Mouse (Mus musculus) forebrain, embryonic 14.5 days (tissue): ENCODE data around the gene Rufy3. TPM values are rescaled to one million over a fixed set of nuclear protein-coding genes. Genes with fewer than 3 reads are reported as not detected.
"Not testable (repeated sequence)": the region's sequence is repeated elsewhere in the genome, so short reads cannot be mapped to it uniquely, and the experiment has no call there.

ENCODE experiments used
- ATAC-seq: fragments of 200-750 bp; cut with Nextera tagmentation; 2 replicates; pipeline ENCODE4 v1.8.0; 2017; ENCODE audit warnings: mild to moderate bottlenecking, moderate library complexity
- DNase-seq: peaks from one replicate; pipeline ENCODE4 v3.0.0-alpha.2; 2015; ENCODE audit warnings: low spot score
- H3K27ac ChIP-seq: fragments of 300-500 bp; sonication (generic); 2 replicates; pipeline ENCODE4 v1.5.1; 2014; ENCODE audit warnings: low read depth, mild to moderate bottlenecking, control low read depth, low read length, moderate library complexity
- H3K27me3 ChIP-seq: fragments of 300-500 bp; sonication (generic); replicated peaks from 2 replicates; pipeline ENCODE4 v1.6.1; 2014; ENCODE audit warnings: low read length, control low read depth, mixed read lengths; ENCODE audit not compliant: control insufficient read depth, insufficient read depth
- H3K36me3 ChIP-seq: fragments of 300-500 bp; sonication (generic); 2 replicates; pipeline ENCODE4 v1.6.1; 2014; ENCODE audit warnings: low read length, control low read depth; ENCODE audit not compliant: control insufficient read depth, insufficient read depth
- H3K4me1 ChIP-seq: fragments of 300-500 bp; sonication (generic); 2 replicates; pipeline ENCODE4 v1.6.1; 2014; ENCODE audit warnings: antibody characterized with exemption, low read length, control low read depth; ENCODE audit not compliant: control insufficient read depth, insufficient read depth
- H3K4me2 ChIP-seq: fragments of 300-500 bp; sonication (generic); 2 replicates; pipeline ENCODE4 v1.6.1; 2014; ENCODE audit warnings: mild to moderate bottlenecking, control low read depth, low read length
- H3K4me3 ChIP-seq: fragments of 300-500 bp; sonication (generic); 2 replicates; pipeline ENCODE4 v1.5.1; 2014; ENCODE audit warnings: low read depth, low read length, control low read depth
- H3K9ac ChIP-seq: fragments of 300-500 bp; sonication (generic); 2 replicates; pipeline ENCODE4 v1.6.1; 2014; ENCODE audit warnings: mild to moderate bottlenecking, low read length, control low read depth, moderate library complexity
- H3K9me3 ChIP-seq: fragments of 300-500 bp; sonication (generic); replicated peaks from 2 replicates; pipeline ENCODE4 v1.6.1; 2016; ENCODE audit warnings: low read length, control low read depth, mixed read lengths; ENCODE audit not compliant: control insufficient read depth
- WGBS: fragments of 180-500 bp; shearing (Covaris S2); extraction: QIAGEN DNeasy Blood & Tissue Kit; methylation state at CpG from one replicate; pipeline ENCODE4 v1.1.7; 2014; 5-methylcytosine and 5-hydroxymethylcytosine counted together
- polyA plus RNA-seq: library from polyadenylated mRNA; unstranded; fragments of >200 nt; fragmentation: Nextera tagmentation; extraction: Ambion mirVana; gene quantifications from 2 replicates; pipeline ENCODE4 v1.2.1, GENCODE M21; 2014

Gene Rufy3
- 155 and 210 TPM in 2 replicates for polyA plus RNA-seq

- H3K4me1 ChIP-seq: peaks cover 8% of the 10 kb centered on the region; the same call in 1 of the 2 replicates
Measured at GRCm38 (mm10) chr5:88564501-88565147, at the start of gene Rufy3. TSS of gene Rufy3 (plus strand) at chr5:88565040.

GRCm38 (mm10) chr5:88519232-88519631 is 45.6 kb upstream of the Rufy3 start:
- DNase-seq (peak; percentile 77), ATAC-seq (peak; percentile 60; the same call in 1 of the 2 replicates)
- 9% methylated on average over 2 of the region's 2 CpGs for WGBS

More at GRCm38 (mm10) chr5:88564501-88565147, at the start of gene Rufy3:
- Histone ChIP-seq H3K4me2 (peak within 1 kb of the TSS; percentile 57), H3K4me3 (peak within 1 kb of the TSS; percentile 92), H3K27ac (peak within 1 kb of the TSS; percentile 91), H3K36me3 (no peaks in the 10 kb centered on the region), H3K27me3 (no peaks in the 10 kb centered on the region), H3K9ac (peak within 1 kb of the TSS; percentile 87), H3K9me3 (no peaks in the 10 kb centered on the region)
- peak; percentile 90 for ATAC-seq
- DNase-seq: peak; percentile 79
- whole genome bisulfite sequencing: under 1% methylated on average over 40 of the region's 71 CpGs

DNA sequence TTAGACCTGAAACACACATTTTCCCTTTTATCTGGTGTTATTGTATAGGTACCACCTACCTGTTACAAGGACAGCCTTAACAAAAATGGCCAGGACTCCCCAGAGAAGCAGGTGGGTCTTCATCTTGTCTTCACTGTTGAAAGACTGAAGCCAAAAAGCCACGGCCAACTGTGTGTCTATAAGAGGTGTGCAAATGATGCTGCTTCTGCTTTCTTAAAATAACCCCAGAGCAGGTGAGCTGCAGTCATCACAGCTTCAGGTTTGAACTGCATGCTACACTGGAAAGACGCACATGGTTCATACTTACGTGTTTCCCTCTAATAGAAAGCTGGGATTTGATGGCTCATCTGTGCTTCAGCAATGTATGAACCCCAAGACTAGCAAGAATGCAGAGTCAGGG is 37.2 kb upstream of the Rufy3 start, which contains the start of gene Jchain:
Gene Jchain, minus strand, starts transcription at position 235 of the 400 bp plus-strand sequence.
- H3K36me3 ChIP-seq: no peaks in the 10 kb centered on the region
- H3K9ac ChIP-seq: no peak within 1 kb of the TSS
- no peak within 1 kb of the TSS for H3K27ac ChIP-seq
- H3K4me1 ChIP-seq: no peaks in the 10 kb centered on the region
- ATAC-seq (no peak), DNase-seq (no peak)
- H3K27me3 ChIP-seq: no peaks in the 10 kb centered on the region
- WGBS: 90% methylated on average over 3 of the region's 3 CpGs
- no peak within 1 kb of the TSS for H3K4me2 ChIP-seq
- no peak within 1 kb of the TSS for H3K4me3 ChIP-seq
- H3K9me3 ChIP-seq: no peaks in the 10 kb centered on the region

More at GRCm38 (mm10) chr5:88519232-88519631, 45.6 kb upstream of the Rufy3 start:
- H3K9me3 ChIP-seq: no peaks in the 10 kb centered on the region
- no peaks in the 10 kb centered on the region for H3K36me3 ChIP-seq
- no peaks in the 10 kb centered on the region for H3K27me3 ChIP-seq
- no peaks in the 10 kb centered on the region for H3K4me1 ChIP-seq
- no peak overlapping the region for H3K4me2 ChIP-seq
- no peak overlapping the region for H3K27ac ChIP-seq
- H3K4me3 ChIP-seq: no peak overlapping the region
- H3K9ac ChIP-seq: no peak overlapping the region

DNA sequence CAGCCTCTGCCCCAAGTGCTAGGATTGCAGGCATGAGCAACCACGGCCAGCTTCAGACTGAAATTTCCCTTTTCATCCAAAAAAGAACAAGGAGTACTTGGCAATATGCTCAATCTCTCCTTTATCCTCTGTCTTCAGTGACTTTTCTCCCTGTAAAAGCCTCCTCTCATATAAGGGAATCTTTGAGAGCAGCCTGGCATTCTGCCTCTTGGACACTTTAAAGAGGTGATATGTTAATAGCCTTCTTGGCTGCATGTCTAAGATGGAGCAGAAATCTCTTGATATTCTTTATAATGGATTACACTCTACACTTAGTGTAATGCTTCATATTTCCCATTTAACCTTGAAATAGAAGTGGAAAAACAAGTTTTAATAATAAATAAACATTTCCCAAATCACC is 33.9 kb upstream of the Rufy3 start:
- Histone ChIP-seq H3K9me3 (no peaks in the 10 kb centered on the region), H3K4me1 (no peaks in the 10 kb centered on the region), H3K36me3 (no peaks in the 10 kb centered on the region), H3K27me3 (no peaks in the 10 kb centered on the region), H3K27ac (no peak overlapping the region), H3K9ac (no peak overlapping the region), H3K4me3 (no peak overlapping the region), H3K4me2 (no peak overlapping the region)
- ATAC-seq (no peak), DNase-seq (no peak)
- 65% methylated on average over 1 of the region's 1 CpGs for WGBS

DNA sequence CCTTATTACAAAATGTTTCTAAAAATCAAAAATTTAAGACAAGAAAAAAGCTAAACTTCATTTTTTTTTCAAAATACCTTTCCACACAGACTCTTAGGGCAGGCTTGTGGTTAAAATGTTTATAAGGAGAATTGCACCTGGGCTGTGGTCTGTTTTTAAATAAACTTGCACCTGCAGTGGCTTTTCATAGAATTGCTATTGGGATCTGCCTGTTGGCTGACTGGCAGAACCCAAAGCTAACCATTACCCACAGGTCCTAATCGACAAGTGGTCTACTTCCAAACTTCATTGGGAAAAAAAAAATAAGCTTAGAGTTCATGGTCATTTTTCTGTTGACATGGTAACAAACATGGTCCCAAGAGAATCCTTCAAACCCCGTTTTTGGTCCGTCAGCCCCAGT is 30.1 kb upstream of the Rufy3 start:
- DNase-seq: no peak
- H3K9me3 ChIP-seq: no peaks in the 10 kb centered on the region
- no peaks in the 10 kb centered on the region for H3K4me1 ChIP-seq
- H3K4me3 ChIP-seq: no peak overlapping the region
- 84% methylated on average over 3 of the region's 3 CpGs for WGBS
- no peak overlapping the region for H3K27ac ChIP-seq
- H3K4me2 ChIP-seq: no peak overlapping the region
- no peaks in the 10 kb centered on the region for H3K27me3 ChIP-seq
- no peak for ATAC-seq
- no peaks in the 10 kb centered on the region for H3K36me3 ChIP-seq
- H3K9ac ChIP-seq: no peak overlapping the region

GRCm38 (mm10) chr5:88540845-88541244 is 24.0 kb upstream of the Rufy3 start:
- Histone ChIP-seq H3K27me3 (no peaks in the 10 kb centered on the region), H3K4me3 (no peak overlapping the region), H3K4me1 (no peaks in the 10 kb centered on the region), H3K9me3 (no peaks in the 10 kb centered on the region), H3K36me3 (no peaks in the 10 kb centered on the region), H3K4me2 (no peak overlapping the region), H3K27ac (no peak overlapping the region), H3K9ac (no peak overlapping the region)
- DNase-seq (no peak), ATAC-seq (no peak)

GRCm38 (mm10) chr5:88542651-88543282 is 22.1 kb upstream of the Rufy3 start:
- Histone ChIP-seq H3K9me3 (no peaks in the 10 kb centered on the region), H3K4me1 (no peaks in the 10 kb centered on the region), H3K27ac (no peak overlapping the region), H3K4me3 (no peak overlapping the region), H3K4me2 (no peak overlapping the region), H3K27me3 (no peaks in the 10 kb centered on the region), H3K9ac (no peak overlapping the region), H3K36me3 (no peaks in the 10 kb centered on the region)
- ATAC-seq (peak; percentile 77), DNase-seq (peak; percentile 70)
- WGBS: 59% methylated on average over 5 of the region's 5 CpGs

DNA sequence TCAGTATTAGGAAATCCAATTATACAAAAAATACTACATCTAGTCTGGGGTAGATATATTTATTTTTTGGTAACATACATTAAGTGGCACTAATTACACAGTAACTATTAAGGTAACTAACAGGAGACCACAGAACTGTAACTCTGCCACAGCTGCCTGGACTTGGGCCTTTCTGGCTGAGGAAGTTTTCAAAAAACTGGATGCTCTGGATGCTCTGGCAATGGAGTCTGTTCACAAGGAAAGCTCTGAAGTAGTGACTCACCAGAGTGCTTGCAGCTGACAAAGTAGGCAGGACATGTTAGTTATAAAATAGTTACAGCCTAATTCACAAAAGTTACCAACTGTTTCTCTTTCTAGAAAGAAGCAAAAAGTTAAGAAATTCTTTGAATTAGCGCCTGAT is 20.4 kb upstream of the Rufy3 start:
- not testable (repeated sequence) for H3K4me3 ChIP-seq, H3K27me3 ChIP-seq, ATAC-seq, H3K36me3 ChIP-seq, H3K4me2 ChIP-seq, H3K27ac ChIP-seq, H3K9ac ChIP-seq, H3K4me1 ChIP-seq, H3K9me3 ChIP-seq, DNase-seq
- WGBS: 92% methylated on average over 1 of the region's 1 CpGs

GRCm38 (mm10) chr5:88545536-88545935 is 19.3 kb upstream of the Rufy3 start:
- WGBS: 86% methylated on average over 7 of the region's 7 CpGs
- H3K27ac ChIP-seq: no peak overlapping the region
- no peak overlapping the region for H3K4me2 ChIP-seq
- H3K9ac ChIP-seq: no peak overlapping the region
- ATAC-seq (no peak), DNase-seq (no peak)
- no peaks in the 10 kb centered on the region for H3K9me3 ChIP-seq
- no peaks in the 10 kb centered on the region for H3K27me3 ChIP-seq
- no peaks in the 10 kb centered on the region for H3K36me3 ChIP-seq
- no peak overlapping the region for H3K4me3 ChIP-seq
- H3K4me1 ChIP-seq: no peaks in the 10 kb centered on the region
